Mouse (Mus musculus): Measurements from ENCODE around the gene Fscn3.

The Fscn3 gene

DNA sequence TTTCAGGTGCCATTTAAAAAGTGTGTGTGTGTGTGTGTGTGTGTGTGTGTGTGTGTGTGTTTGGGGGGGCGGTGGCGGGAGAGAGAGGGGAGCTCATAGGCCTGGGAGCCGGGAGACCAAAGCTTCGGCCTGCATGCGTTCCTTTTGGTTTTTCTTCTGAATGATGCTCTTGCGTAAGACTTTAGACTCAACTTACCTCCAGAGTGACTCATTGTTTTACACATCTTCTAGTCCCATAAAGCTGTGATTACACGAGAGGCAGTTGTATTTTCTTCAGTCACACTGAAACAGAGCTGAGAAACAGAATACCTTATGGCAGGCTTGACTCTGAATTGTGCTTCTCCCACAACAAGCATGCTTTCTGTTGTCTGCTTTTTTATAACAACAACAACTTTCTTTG, 59.3 kb downstream of the Fscn3 start:
- 63% methylated on average over 7 of the region's 7 CpGs for WGBS
